Mouse (Mus musculus) kidney, embryonic 15.5 days (tissue): ENCODE data around the gene Ttll10. TPM values are rescaled to one million over a fixed set of nuclear protein-coding genes. Genes with fewer than 3 reads are reported as not detected.

Source experiments
- ATAC-seq: fragments of 200-750 bp; cut with Nextera tagmentation; replicated peaks from 2 replicates; pipeline ENCODE4 v1.8.0; 2017; ENCODE audit warnings: moderate TSS enrichment; ENCODE audit not compliant: low FRiP score
- H3K27ac ChIP-seq: fragments of 300-500 bp; sonication (generic); 2 replicates; pipeline ENCODE4 v1.5.1; 2015; ENCODE audit warnings: mild to moderate bottlenecking, inconsistent platforms
- H3K27me3 ChIP-seq: fragments of 300-500 bp; sonication (generic); 2 replicates; pipeline ENCODE4 v1.6.1; 2015; ENCODE audit warnings: inconsistent platforms
- H3K36me3 ChIP-seq: fragments of 300-500 bp; sonication (generic); 2 replicates; pipeline ENCODE4 v1.6.1; 2015; ENCODE audit warnings: inconsistent platforms
- H3K4me1 ChIP-seq: fragments of 300-500 bp; sonication (generic); 2 replicates; pipeline ENCODE4 v1.6.1; 2015; ENCODE audit warnings: inconsistent platforms
- H3K4me2 ChIP-seq: fragments of 300-500 bp; sonication (generic); 2 replicates; pipeline ENCODE4 v1.6.1; 2015; ENCODE audit warnings: moderate library complexity, mild to moderate bottlenecking, inconsistent platforms
- H3K4me3 ChIP-seq: fragments of 300-500 bp; sonication (generic); replicated peaks from 2 replicates; pipeline ENCODE4 v1.5.1; 2015; ENCODE audit warnings: mild to moderate bottlenecking, inconsistent platforms
- H3K9ac ChIP-seq: fragments of 300-500 bp; sonication (generic); 2 replicates; pipeline ENCODE4 v1.6.1; 2015; ENCODE audit warnings: mild to moderate bottlenecking, inconsistent platforms
- H3K9me3 ChIP-seq: fragments of 300-500 bp; sonication (generic); replicated peaks from 2 replicates; pipeline ENCODE4 v1.6.1; 2016; ENCODE audit warnings: inconsistent platforms
- WGBS: fragments of 180-500 bp; shearing (Covaris S2); methylation state at CpG from one replicate; pipeline ENCODE4 v1.1.7; 2015; ENCODE audit warnings: mixed read lengths; 5-methylcytosine and 5-hydroxymethylcytosine counted together
- polyA plus RNA-seq: library from polyadenylated mRNA; unstranded; fragments of >200 nt; fragmentation: Nextera tagmentation; extraction: Ambion mirVana; gene quantifications from 2 replicates; pipeline ENCODE4 v1.2.1, GENCODE M21; 2015

The Ttll10 gene
- polyA plus RNA-seq, 1 experiment from 2014 or later = 7.8 TPM

- WGBS = 68% methylated on average over 4 of the region's 4 CpGs
- Histone ChIP-seq H3K27me3 (peaks cover 23% of the 10 kb centered on the region), H3K4me1 (peaks cover 49% of the 10 kb centered on the region), H3K36me3 (peaks cover 10% of the 10 kb centered on the region; the same call in 1 of the 2 replicates), H3K9ac (0 out of 2 replicates have a peak overlapping the region, but pooled peaks have one; percentile 10), H3K27ac (no peak overlapping the region), H3K4me2 (peak overlapping the region; percentile 55), H3K4me3 (no peak overlapping the region), H3K9me3 (no peaks in the 10 kb centered on the region)
- ATAC-seq = no peak
Observed at GRCm38 (mm10) chr4:156034301-156034700, 24.9 kb downstream of the Ttll10 start.

GRCm38 (mm10) chr4:156033476-156034119 is 25.6 kb downstream of the Ttll10 start:
- 40% methylated on average over 6 of the region's 6 CpGs for WGBS
- H3K4me2 ChIP-seq = no peak overlapping the region
- H3K4me1 ChIP-seq = peaks cover 49% of the 10 kb centered on the region
- no peaks in the 10 kb centered on the region for H3K9me3 ChIP-seq
- no peak overlapping the region for H3K9ac ChIP-seq
- H3K4me3 ChIP-seq = no peak overlapping the region
- H3K27me3 ChIP-seq = peaks cover 23% of the 10 kb centered on the region
- peaks cover 14% of the 10 kb centered on the region for H3K36me3 ChIP-seq
- H3K27ac ChIP-seq = peak overlapping the region; percentile 95; the same call in 1 of the 2 replicates
- no peak for ATAC-seq

GRCm38 (mm10) chr4:156032856-156033255 is 26.4 kb downstream of the Ttll10 start:
- Histone ChIP-seq H3K4me2 (peak overlapping the region; percentile 80; the same call in 1 of the 2 replicates), H3K36me3 (peaks cover 21% of the 10 kb centered on the region), H3K9me3 (no peaks in the 10 kb centered on the region), H3K9ac (no peak overlapping the region), H3K27ac (peak overlapping the region; percentile 95), H3K27me3 (peaks cover 23% of the 10 kb centered on the region), H3K4me1 (peaks cover 49% of the 10 kb centered on the region), H3K4me3 (no peak overlapping the region)
- no peak for ATAC-seq
- WGBS = 75% methylated on average over 4 of the region's 4 CpGs

GRCm38 (mm10) chr4:156031593-156032391 is 27.4 kb downstream of the Ttll10 start:
- H3K4me3 ChIP-seq = peak overlapping the region; percentile 54
- peak overlapping the region; percentile 48 for H3K9ac ChIP-seq
- peaks cover 23% of the 10 kb centered on the region for H3K27me3 ChIP-seq
- WGBS = under 1% methylated on average over 24 of the region's 24 CpGs
- H3K9me3 ChIP-seq = no peaks in the 10 kb centered on the region
- H3K27ac ChIP-seq = peak overlapping the region; percentile 95
- peaks cover 31% of the 10 kb centered on the region for H3K36me3 ChIP-seq
- ATAC-seq = peak; percentile 90
- H3K4me1 ChIP-seq = peaks cover 49% of the 10 kb centered on the region
- H3K4me2 ChIP-seq = peak overlapping the region; percentile 80

GRCm38 (mm10) chr4:156031255-156031592 is 28.0 kb downstream of the Ttll10 start:
- Histone ChIP-seq H3K36me3 (peaks cover 32% of the 10 kb centered on the region), H3K9me3 (no peaks in the 10 kb centered on the region), H3K4me1 (peaks cover 52% of the 10 kb centered on the region), H3K4me3 (peak overlapping the region; percentile 54), H3K4me2 (peak overlapping the region; percentile 80), H3K27me3 (peaks cover 22% of the 10 kb centered on the region), H3K9ac (peak overlapping the region; percentile 48), H3K27ac (peak overlapping the region; percentile 95)
- 2% methylated on average over 7 of the region's 7 CpGs for WGBS
- no peak; the same call in 1 of the 2 replicates for ATAC-seq

- no peak; the same call in 1 of the 2 replicates for ATAC-seq
- peaks cover 52% of the 10 kb centered on the region for H3K4me1 ChIP-seq
- WGBS = 64% methylated on average over 9 of the region's 9 CpGs
- peak overlapping the region; percentile 80 for H3K4me2 ChIP-seq
- peaks cover 32% of the 10 kb centered on the region for H3K36me3 ChIP-seq
- H3K9me3 ChIP-seq = no peaks in the 10 kb centered on the region
- peak overlapping the region; percentile 48 for H3K9ac ChIP-seq
- H3K4me3 ChIP-seq = peak overlapping the region; percentile 54
- peaks cover 17% of the 10 kb centered on the region for H3K27me3 ChIP-seq
- H3K27ac ChIP-seq = peak overlapping the region; percentile 95
Observed at GRCm38 (mm10) chr4:156030651-156031118, 28.5 kb downstream of the Ttll10 start.

GRCm38 (mm10) chr4:156028580-156028979 is 30.6 kb downstream of the Ttll10 start:
- Histone ChIP-seq H3K9ac (no peak overlapping the region), H3K36me3 (peaks cover 26% of the 10 kb centered on the region), H3K27ac (no peak overlapping the region), H3K4me2 (no peak overlapping the region), H3K4me3 (no peak overlapping the region), H3K27me3 (no peaks in the 10 kb centered on the region), H3K4me1 (peaks cover 39% of the 10 kb centered on the region), H3K9me3 (no peaks in the 10 kb centered on the region)
- 89% methylated on average over 7 of the region's 7 CpGs for WGBS
- ATAC-seq = no peak

GRCm38 (mm10) chr4:156026013-156026412 is 33.2 kb downstream of the Ttll10 start, which contains the start of gene Tnfrsf18:
Gene Tnfrsf18 (plus strand): TSS chr4:156026164.
- Histone ChIP-seq H3K9ac (no peak within 1 kb of the TSS), H3K4me1 (peaks cover 19% of the 10 kb centered on the region), H3K9me3 (no peaks in the 10 kb centered on the region), H3K27me3 (no peaks in the 10 kb centered on the region), H3K36me3 (peaks cover 29% of the 10 kb centered on the region), H3K27ac (0 out of 2 replicates have a peak within 1 kb of the TSS, but pooled peaks have one; percentile 22), H3K4me3 (no peak within 1 kb of the TSS), H3K4me2 (no peak within 1 kb of the TSS)
- ATAC-seq = no peak
- WGBS = 41% methylated on average over 4 of the region's 4 CpGs

GRCm38 (mm10) chr4:156024184-156024583 is 35.0 kb downstream of the Ttll10 start:
- peaks cover 8% of the 10 kb centered on the region for H3K4me1 ChIP-seq
- no peak overlapping the region for H3K27ac ChIP-seq
- H3K4me2 ChIP-seq = no peak overlapping the region
- no peak overlapping the region for H3K9ac ChIP-seq
- peaks cover 30% of the 10 kb centered on the region for H3K36me3 ChIP-seq
- no peak overlapping the region for H3K4me3 ChIP-seq
- no peak for ATAC-seq
- H3K9me3 ChIP-seq = no peaks in the 10 kb centered on the region
- H3K27me3 ChIP-seq = no peaks in the 10 kb centered on the region
- WGBS = 93% methylated on average over 7 of the region's 7 CpGs

- 81% methylated on average over 9 of the region's 9 CpGs for WGBS
Observed at GRCm38 (mm10) chr4:156023520-156023919, 35.7 kb downstream of the Ttll10 start.

GRCm38 (mm10) chr4:156021942-156022419 is 37.2 kb downstream of the Ttll10 start:
- H3K4me1 ChIP-seq = peaks cover 8% of the 10 kb centered on the region
- no peak overlapping the region for H3K27ac ChIP-seq
- no peak for ATAC-seq
- H3K9me3 ChIP-seq = no peaks in the 10 kb centered on the region
- H3K9ac ChIP-seq = no peak overlapping the region
- H3K36me3 ChIP-seq = peaks cover 12% of the 10 kb centered on the region
- no peak overlapping the region for H3K4me2 ChIP-seq
- no peak overlapping the region for H3K4me3 ChIP-seq
- H3K27me3 ChIP-seq = no peaks in the 10 kb centered on the region
- WGBS = 75% methylated on average over 9 of the region's 9 CpGs

More at GRCm38 (mm10) chr4:156023520-156023919, 35.7 kb downstream of the Ttll10 start:
- H3K27me3 ChIP-seq = no peaks in the 10 kb centered on the region
- ATAC-seq = no peak
- H3K9me3 ChIP-seq = no peaks in the 10 kb centered on the region
- H3K27ac ChIP-seq = no peak overlapping the region
- no peak overlapping the region for H3K9ac ChIP-seq
- no peak overlapping the region for H3K4me3 ChIP-seq
- peaks cover 8% of the 10 kb centered on the region for H3K4me1 ChIP-seq
- H3K36me3 ChIP-seq = peaks cover 26% of the 10 kb centered on the region
- no peak overlapping the region for H3K4me2 ChIP-seq

GRCm38 (mm10) chr4:156021381-156021780 is 37.8 kb downstream of the Ttll10 start:
- Histone ChIP-seq H3K36me3 (peaks cover 11% of the 10 kb centered on the region), H3K4me2 (no peak overlapping the region), H3K27ac (no peak overlapping the region), H3K4me1 (peaks cover 7% of the 10 kb centered on the region), H3K27me3 (no peaks in the 10 kb centered on the region), H3K4me3 (no peak overlapping the region), H3K9ac (no peak overlapping the region), H3K9me3 (no peaks in the 10 kb centered on the region)
- WGBS = 74% methylated on average over 3 of the region's 3 CpGs
- ATAC-seq = no peak
